Mouse (Mus musculus): ENCODE results near the gene Tgfbr2. TPM values are rescaled to one million over a fixed set of nuclear protein-coding genes. Genes with fewer than 3 reads are reported as not detected.

The Tgfbr2 gene
- polyA plus RNA-seq, 1 experiment from 2014 or later, result 35.9 TPM

DNA sequence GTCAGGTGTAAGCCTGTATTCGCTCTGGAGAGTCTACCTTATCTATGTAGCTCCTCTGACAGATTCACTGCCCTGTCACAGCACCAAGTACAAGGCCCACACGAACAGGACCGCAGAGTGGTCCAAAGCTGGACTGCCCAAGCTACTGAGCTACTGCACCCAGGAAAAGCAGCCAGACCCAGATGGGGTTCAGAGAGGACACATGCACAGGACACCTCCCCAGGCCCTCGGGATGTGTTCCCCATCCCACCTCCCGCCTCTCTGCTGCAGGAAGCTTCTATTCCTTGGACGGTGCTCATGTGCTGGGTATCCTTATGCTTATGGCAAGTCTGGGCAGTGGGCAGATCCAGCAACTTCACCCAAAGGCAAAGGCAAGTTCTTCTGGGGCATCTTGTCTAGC is 34.7 kb downstream of the Tgfbr2 start:
- no peaks in the 10 kb centered on the region for H3K27me3 ChIP-seq (ENCODE audit: insufficient read depth, low read length)
- no peak overlapping the region for H3K27ac ChIP-seq (ENCODE audit: low read length)
- peaks cover 24% of the 10 kb centered on the region for H3K4me1 ChIP-seq (ENCODE audit: insufficient read depth, low read length)
- no peak overlapping the region for H3K9ac ChIP-seq (replicated peaks; ENCODE audit: low read length)
- no peak overlapping the region for H3K4me3 ChIP-seq (ENCODE audit: low read length)
- 0 out of 2 replicates have a peak, but pooled peaks cover 8% of the 10 kb centered on the region for H3K36me3 ChIP-seq (ENCODE audit: insufficient read depth, low read length)
- no peak overlapping the region for H3K4me2 ChIP-seq (replicated peaks; ENCODE audit: low read depth, low read length)
- WGBS, result 95% methylated on average over 6 of the region's 6 CpGs
- H3K9me3 ChIP-seq (ENCODE audit: low read length), result no peaks in the 10 kb centered on the region
- ATAC-seq (ENCODE audit: low FRiP score, low TSS enrichment), result no peak

DNA sequence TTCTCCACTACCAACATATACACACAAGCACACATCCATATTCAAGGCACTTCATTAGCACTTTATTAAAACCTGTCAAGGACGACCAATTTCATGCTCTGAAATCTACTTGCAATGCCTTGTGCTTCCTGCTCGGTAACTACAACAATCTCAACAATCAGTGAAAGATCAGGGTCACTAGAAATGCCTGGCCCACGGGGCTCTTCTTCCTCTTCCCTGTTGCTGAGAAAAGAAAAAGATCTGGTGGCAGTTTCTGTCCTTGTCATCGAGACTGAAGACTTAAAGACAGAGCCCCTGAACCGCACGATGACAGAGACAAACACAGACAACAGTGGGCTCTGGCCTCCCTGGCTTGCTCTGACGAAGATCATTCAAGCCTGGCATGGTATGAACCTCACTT is 35.6 kb downstream of the Tgfbr2 start:
- Histone ChIP-seq H3K9ac (replicated peaks; ENCODE audit: low read length) (no peak overlapping the region), H3K27me3 (ENCODE audit: insufficient read depth, low read length) (no peaks in the 10 kb centered on the region), H3K36me3 (ENCODE audit: insufficient read depth, low read length) (0 out of 2 replicates have a peak, but pooled peaks cover 8% of the 10 kb centered on the region), H3K9me3 (ENCODE audit: low read length) (no peaks in the 10 kb centered on the region), H3K4me3 (ENCODE audit: low read length) (no peak overlapping the region), H3K4me1 (ENCODE audit: insufficient read depth, low read length) (peaks cover 20% of the 10 kb centered on the region), H3K4me2 (replicated peaks; ENCODE audit: low read depth, low read length) (no peak overlapping the region), H3K27ac (ENCODE audit: low read length) (no peak overlapping the region)
- WGBS, result 74% methylated on average over 7 of the region's 7 CpGs
- ATAC-seq (ENCODE audit: low FRiP score, low TSS enrichment), result no peak

DNA sequence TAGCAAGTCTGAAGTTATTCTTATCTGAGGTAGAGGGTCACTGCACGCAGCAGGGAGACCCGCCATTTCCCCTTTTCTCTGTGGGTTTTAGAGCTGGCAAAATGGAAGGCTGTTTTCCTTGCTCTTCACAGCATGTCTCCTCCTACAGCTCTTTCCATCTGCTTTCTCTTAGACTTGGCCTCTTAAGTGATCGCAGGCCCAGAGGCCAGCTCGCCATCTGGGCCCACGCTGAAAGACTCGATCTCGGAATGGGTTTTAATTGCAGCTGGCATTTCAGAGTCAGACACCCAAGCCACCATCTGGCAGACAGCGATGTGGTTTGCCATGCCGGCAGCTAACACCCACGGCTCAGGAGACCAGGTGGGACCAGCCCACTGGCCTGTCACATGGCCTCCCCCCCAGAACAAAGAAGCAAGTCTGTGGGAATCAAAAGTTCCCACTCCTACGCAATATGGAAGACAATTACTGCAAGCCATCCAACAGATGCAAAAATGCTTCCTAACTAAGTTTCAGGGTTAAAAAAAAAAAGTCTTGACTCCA is 36.5 kb downstream of the Tgfbr2 start:
- Histone ChIP-seq H3K27ac (ENCODE audit: low read length) (no peak overlapping the region), H3K27me3 (ENCODE audit: insufficient read depth, low read length) (no peaks in the 10 kb centered on the region), H3K4me2 (replicated peaks; ENCODE audit: low read depth, low read length) (no peak overlapping the region), H3K4me3 (ENCODE audit: low read length) (no peak overlapping the region), H3K9ac (replicated peaks; ENCODE audit: low read length) (no peak overlapping the region), H3K4me1 (ENCODE audit: insufficient read depth, low read length) (peaks cover 12% of the 10 kb centered on the region), H3K36me3 (ENCODE audit: insufficient read depth, low read length) (0 out of 2 replicates have a peak, but pooled peaks cover 8% of the 10 kb centered on the region), H3K9me3 (ENCODE audit: low read length) (no peaks in the 10 kb centered on the region)
- ATAC-seq (ENCODE audit: low FRiP score, low TSS enrichment), result no peak
- WGBS, result 71% methylated on average over 11 of the region's 11 CpGs

DNA sequence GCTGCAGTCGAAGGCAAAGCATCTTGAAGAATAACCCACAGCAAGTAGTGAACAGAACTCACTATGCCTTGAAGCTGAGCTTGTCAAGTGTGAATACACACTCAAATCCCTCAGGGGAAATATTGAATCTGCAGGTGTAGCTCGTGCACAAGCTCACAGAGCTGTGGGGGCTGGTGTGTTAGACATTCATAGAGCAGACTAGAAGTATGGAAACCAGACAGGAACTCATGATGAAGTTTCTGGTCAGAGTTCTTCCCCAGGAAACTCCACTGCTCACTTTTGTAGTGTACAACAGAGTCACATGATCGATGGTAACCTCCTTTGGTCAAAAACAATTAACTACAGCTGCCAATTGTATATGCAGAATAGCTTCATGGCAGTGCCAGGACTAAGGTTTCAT is 37.5 kb downstream of the Tgfbr2 start:
- H3K9ac ChIP-seq (replicated peaks; ENCODE audit: low read length), result no peak overlapping the region
- H3K9me3 ChIP-seq (ENCODE audit: low read length), result no peaks in the 10 kb centered on the region
- H3K4me3 ChIP-seq (ENCODE audit: low read length), result no peak overlapping the region
- H3K27ac ChIP-seq (ENCODE audit: low read length), result no peak overlapping the region
- ATAC-seq (ENCODE audit: low FRiP score, low TSS enrichment), result no peak
- no peaks in the 10 kb centered on the region for H3K27me3 ChIP-seq (ENCODE audit: insufficient read depth, low read length)
- WGBS, result 76% methylated on average over 3 of the region's 3 CpGs
- no peak overlapping the region for H3K4me2 ChIP-seq (replicated peaks; ENCODE audit: low read depth, low read length)
- H3K36me3 ChIP-seq (ENCODE audit: insufficient read depth, low read length), result 0 out of 2 replicates have a peak, but pooled peaks cover 8% of the 10 kb centered on the region
- H3K4me1 ChIP-seq (ENCODE audit: insufficient read depth, low read length), result peaks cover 18% of the 10 kb centered on the region

DNA sequence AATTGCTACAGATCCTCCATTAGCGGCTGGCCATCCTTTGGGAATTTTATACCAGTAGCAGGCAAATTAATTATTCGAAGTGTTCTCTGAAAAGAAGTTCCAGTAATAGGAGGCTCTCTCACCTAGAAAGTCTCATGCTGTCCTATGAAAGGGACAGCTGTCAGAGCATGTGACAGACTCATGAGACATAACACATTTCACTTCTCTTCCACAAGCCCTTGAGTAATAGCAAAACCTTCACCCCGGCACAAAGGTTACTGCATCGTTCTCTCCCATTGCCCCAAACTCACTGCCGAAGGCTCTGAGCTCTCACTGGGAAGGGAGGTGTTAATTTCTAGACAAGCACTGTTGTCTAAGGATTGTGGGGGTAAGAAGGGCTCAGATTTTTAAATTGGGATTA is 38.3 kb downstream of the Tgfbr2 start:
- H3K9me3 ChIP-seq (ENCODE audit: low read length), result no peaks in the 10 kb centered on the region
- no peak overlapping the region for H3K4me2 ChIP-seq (replicated peaks; ENCODE audit: low read depth, low read length)
- 62% methylated on average over 5 of the region's 5 CpGs for WGBS
- H3K9ac ChIP-seq (replicated peaks; ENCODE audit: low read length), result no peak overlapping the region
- no peak for ATAC-seq (ENCODE audit: low FRiP score, low TSS enrichment)
- no peak overlapping the region for H3K27ac ChIP-seq (ENCODE audit: low read length)
- peaks cover 18% of the 10 kb centered on the region for H3K4me1 ChIP-seq (ENCODE audit: insufficient read depth, low read length)
- H3K36me3 ChIP-seq (ENCODE audit: insufficient read depth, low read length), result 0 out of 2 replicates have a peak, but pooled peaks cover 8% of the 10 kb centered on the region
- H3K4me3 ChIP-seq (ENCODE audit: low read length), result no peak overlapping the region
- no peaks in the 10 kb centered on the region for H3K27me3 ChIP-seq (ENCODE audit: insufficient read depth, low read length)

DNA sequence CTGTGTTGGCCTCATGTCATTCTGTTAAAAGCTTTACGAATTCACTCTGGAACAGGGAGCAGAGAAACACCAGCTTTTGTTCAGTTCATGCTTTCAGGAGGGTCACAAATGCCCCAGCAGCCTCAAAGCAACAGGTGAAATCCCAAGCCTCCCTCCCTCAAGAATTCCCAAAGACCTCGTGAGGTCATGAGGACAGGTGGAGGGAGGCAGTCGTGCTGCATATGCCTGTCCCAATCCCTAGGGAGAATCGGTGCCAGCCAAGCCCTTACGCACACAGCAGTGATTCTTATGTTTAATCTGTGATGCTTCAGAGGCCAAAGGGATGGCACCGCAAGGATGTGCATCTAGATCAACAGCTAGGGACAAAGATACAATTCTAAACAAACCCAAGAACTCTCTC is 39.0 kb downstream of the Tgfbr2 start:
- no peaks in the 10 kb centered on the region for H3K27me3 ChIP-seq (ENCODE audit: insufficient read depth, low read length)
- H3K9ac ChIP-seq (replicated peaks; ENCODE audit: low read length), result no peak overlapping the region
- H3K4me1 ChIP-seq (ENCODE audit: insufficient read depth, low read length), result peaks cover 18% of the 10 kb centered on the region
- no peak overlapping the region for H3K4me2 ChIP-seq (replicated peaks; ENCODE audit: low read depth, low read length)
- no peak for ATAC-seq (ENCODE audit: low FRiP score, low TSS enrichment)
- peaks cover 12% of the 10 kb centered on the region for H3K36me3 ChIP-seq (ENCODE audit: insufficient read depth, low read length)
- no peak overlapping the region for H3K4me3 ChIP-seq (ENCODE audit: low read length)
- no peaks in the 10 kb centered on the region for H3K9me3 ChIP-seq (ENCODE audit: low read length)
- 68% methylated on average over 6 of the region's 6 CpGs for WGBS
- H3K27ac ChIP-seq (ENCODE audit: low read length), result no peak overlapping the region

DNA sequence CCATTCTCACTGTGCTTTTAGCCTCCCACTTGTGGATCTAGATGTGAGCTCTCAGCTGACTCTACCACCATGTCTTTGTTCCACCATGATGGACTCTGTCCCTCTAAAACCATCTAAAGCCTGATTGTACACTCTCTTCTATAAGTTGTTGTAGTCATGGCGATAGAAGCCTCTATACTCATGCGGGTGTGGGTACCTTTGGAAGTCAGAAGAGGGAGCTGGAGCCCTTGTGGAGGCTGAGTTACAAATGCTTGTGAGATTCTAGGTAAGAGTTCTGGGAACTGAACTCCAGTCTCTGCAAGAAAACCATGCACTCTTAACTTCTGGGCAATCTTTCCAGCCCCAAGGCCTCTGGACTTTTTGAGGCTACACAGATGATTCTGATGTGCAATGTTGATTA is 40.7 kb downstream of the Tgfbr2 start:
- Histone ChIP-seq H3K9me3 (ENCODE audit: low read length) (no peaks in the 10 kb centered on the region), H3K4me2 (replicated peaks; ENCODE audit: low read depth, low read length) (no peak overlapping the region), H3K36me3 (ENCODE audit: insufficient read depth, low read length) (peaks cover 20% of the 10 kb centered on the region), H3K27me3 (ENCODE audit: insufficient read depth, low read length) (no peaks in the 10 kb centered on the region), H3K4me1 (ENCODE audit: insufficient read depth, low read length) (peaks cover 18% of the 10 kb centered on the region), H3K27ac (ENCODE audit: low read length) (no peak overlapping the region), H3K4me3 (ENCODE audit: low read length) (no peak overlapping the region), H3K9ac (replicated peaks; ENCODE audit: low read length) (no peak overlapping the region)
- no peak for ATAC-seq (ENCODE audit: low FRiP score, low TSS enrichment)
- 81% methylated on average over 2 of the region's 2 CpGs for WGBS

DNA sequence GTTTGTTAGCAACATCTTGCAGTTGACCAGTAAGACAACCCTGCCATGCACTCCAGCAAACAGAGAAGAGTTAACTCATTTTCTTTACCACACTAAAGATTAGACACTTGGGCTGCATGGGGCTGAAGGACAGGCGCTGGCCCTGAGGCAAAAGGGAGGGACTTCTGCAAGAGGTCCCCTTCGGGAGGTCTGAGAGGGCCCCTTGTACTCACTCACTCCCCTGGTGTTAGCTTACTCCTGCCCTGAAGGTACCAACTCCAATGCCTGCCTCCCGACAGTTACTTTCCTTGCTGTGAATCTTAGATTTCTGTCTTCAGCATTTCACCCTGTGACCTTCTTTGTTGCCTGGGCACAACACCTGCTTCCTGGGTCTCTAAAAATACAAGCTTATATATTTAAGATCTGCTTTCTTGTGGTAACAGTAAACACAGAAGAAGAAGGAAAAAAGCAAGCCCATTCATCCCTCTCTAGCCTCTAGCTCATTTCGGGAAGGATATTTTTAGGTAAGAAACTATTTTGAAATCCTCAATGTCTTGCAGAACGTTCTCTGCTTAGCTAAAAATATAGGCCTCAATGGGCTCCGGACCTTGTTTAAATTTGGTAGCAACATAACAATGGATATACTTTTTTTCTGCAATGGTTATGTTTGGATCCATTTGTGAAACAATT is 41.7 kb downstream of the Tgfbr2 start:
- no peaks in the 10 kb centered on the region for H3K27me3 ChIP-seq (ENCODE audit: insufficient read depth, low read length)

DNA sequence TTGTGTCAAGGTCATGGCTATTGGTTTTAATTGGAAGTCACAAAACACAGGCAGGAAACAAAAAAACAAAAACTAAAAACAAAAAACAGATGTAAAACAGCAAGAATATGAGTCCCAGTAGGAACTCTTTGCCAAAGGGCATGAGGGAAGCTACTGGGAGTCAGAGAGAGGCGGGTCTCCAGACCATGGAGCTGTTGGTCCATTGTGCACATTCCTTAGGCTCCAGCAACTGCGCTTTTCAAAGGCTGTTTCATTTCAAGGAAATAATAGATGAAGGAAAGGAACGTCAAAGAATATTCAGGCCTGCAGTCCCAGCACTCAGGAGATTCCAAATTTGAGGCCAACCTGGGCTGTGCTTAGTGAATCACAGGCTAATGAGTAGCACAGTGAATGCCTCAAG is 46.3 kb downstream of the Tgfbr2 start:
- Histone ChIP-seq H3K4me1 (ENCODE audit: insufficient read depth, low read length) (peaks cover 6% of the 10 kb centered on the region), H3K36me3 (ENCODE audit: insufficient read depth, low read length) (peaks cover 52% of the 10 kb centered on the region)

More for the DNA sequence above, 41.7 kb downstream of the Tgfbr2 start:
- Histone ChIP-seq H3K4me3 (ENCODE audit: low read length) (no peak overlapping the region), H3K9ac (replicated peaks; ENCODE audit: low read length) (no peak overlapping the region), H3K27ac (ENCODE audit: low read length) (peak overlapping the region; percentile 26; the same call in 1 of the 2 replicates), H3K4me2 (replicated peaks; ENCODE audit: low read depth, low read length) (no peak overlapping the region), H3K9me3 (ENCODE audit: low read length) (no peaks in the 10 kb centered on the region), H3K36me3 (ENCODE audit: insufficient read depth, low read length) (peaks cover 25% of the 10 kb centered on the region), H3K4me1 (ENCODE audit: insufficient read depth, low read length) (peaks cover 18% of the 10 kb centered on the region)
- 50% methylated on average over 6 of the region's 6 CpGs for WGBS
- ATAC-seq (ENCODE audit: low FRiP score, low TSS enrichment), result peak; percentile 69; the same call in 1 of the 2 replicates

DNA sequence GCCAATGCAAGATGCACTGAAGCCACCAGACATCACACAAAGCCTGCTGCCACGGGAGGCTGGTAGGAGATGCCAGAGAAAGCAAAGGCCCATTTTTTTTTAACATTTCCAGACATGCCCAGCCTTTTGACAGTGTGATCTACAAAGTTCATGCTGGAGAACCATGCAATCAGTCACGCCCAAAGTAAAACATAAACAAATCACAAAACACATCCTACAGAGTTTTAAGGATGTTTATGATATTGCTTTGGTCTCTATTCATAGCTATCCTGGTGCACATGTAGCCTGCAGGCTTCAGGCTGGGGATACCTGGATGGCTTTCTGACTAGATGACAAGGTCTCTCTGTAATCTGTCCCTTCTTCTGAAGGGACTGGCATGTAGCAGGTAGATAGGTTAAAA is 46.8 kb downstream of the Tgfbr2 start:
- no peak for ATAC-seq (ENCODE audit: low FRiP score, low TSS enrichment)
- Histone ChIP-seq H3K4me1 (ENCODE audit: insufficient read depth, low read length) (peaks cover 9% of the 10 kb centered on the region), H3K4me2 (replicated peaks; ENCODE audit: low read depth, low read length) (no peak overlapping the region), H3K36me3 (ENCODE audit: insufficient read depth, low read length) (peaks cover 52% of the 10 kb centered on the region), H3K9me3 (ENCODE audit: low read length) (no peaks in the 10 kb centered on the region), H3K27ac (ENCODE audit: low read length) (no peak overlapping the region), H3K4me3 (ENCODE audit: low read length) (no peak overlapping the region), H3K27me3 (ENCODE audit: insufficient read depth, low read length) (no peaks in the 10 kb centered on the region), H3K9ac (replicated peaks; ENCODE audit: low read length) (no peak overlapping the region)
- 91% methylated on average over 2 of the region's 2 CpGs for WGBS

More for the DNA sequence above, 46.3 kb downstream of the Tgfbr2 start:
- no peak for ATAC-seq (ENCODE audit: low FRiP score, low TSS enrichment)
- 62% methylated on average over 3 of the region's 3 CpGs for WGBS
- no peak overlapping the region for H3K27ac ChIP-seq (ENCODE audit: low read length)
- H3K4me2 ChIP-seq (replicated peaks; ENCODE audit: low read depth, low read length), result no peak overlapping the region
- H3K4me3 ChIP-seq (ENCODE audit: low read length), result no peak overlapping the region
- no peak overlapping the region for H3K9ac ChIP-seq (replicated peaks; ENCODE audit: low read length)
- H3K9me3 ChIP-seq (ENCODE audit: low read length), result no peaks in the 10 kb centered on the region
- no peaks in the 10 kb centered on the region for H3K27me3 ChIP-seq (ENCODE audit: insufficient read depth, low read length)
